Mouse (Mus musculus) gastrocnemius, postnatal 10 days (tissue): ENCODE measurements around the gene Zfp286. TPM values are rescaled to one million over a fixed set of nuclear protein-coding genes. Genes with fewer than 3 reads are reported as not detected.
"Not testable (repeated sequence)": the region's sequence is repeated elsewhere in the genome, so short reads cannot be mapped to it uniquely, and the experiment has no call there.

Source experiments
- DNase-seq: peaks from one replicate; pipeline ENCODE4 v3.0.0; 2021; ENCODE audit warnings: mixed read lengths
- total RNA-seq, 2 experiments: library from RNA; stranded (reverse); gene quantifications; 2 replicates each; pipeline ENCODE4 v1.2.3; 2021

The Zfp286 gene
- total RNA-seq, 2 experiments from 2014 or later, result 1.3 to 3.5 TPM

GRCm38 (mm10) chr11:62804119-62804518 is 14.9 kb upstream of the Zfp286 start:
- DNase-seq, result no peak

GRCm38 (mm10) chr11:62789617-62789936 is 315 bp upstream of the Zfp286 start:
- DNase-seq, result no peak

DNA sequence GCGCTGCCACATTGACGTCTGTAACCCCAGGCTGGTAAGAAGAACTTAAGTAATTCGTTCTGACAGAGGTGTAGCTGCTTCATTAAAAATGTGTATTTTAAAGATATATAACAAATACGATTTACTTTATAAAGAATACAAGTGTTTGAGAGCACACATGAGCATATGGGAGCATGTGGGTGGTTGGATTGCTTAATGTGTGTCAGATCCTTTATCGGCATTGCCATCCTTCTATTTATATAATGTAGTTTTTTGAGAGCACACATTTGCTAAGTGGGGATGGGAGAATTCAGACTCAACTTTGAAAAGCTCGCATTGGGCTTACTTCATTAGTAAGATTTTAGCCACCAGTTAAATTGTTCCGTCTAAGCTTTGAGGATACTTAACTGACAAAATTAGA is 12.8 kb downstream of the Zfp286 start:
- no peak for DNase-seq

GRCm38 (mm10) chr11:62760755-62761457 is 28.4 kb downstream of the Zfp286 start:
- DNase-seq, result no peak

GRCm38 (mm10) chr11:62758491-62758890 is 30.8 kb downstream of the Zfp286 start:
- no peak for DNase-seq

DNA sequence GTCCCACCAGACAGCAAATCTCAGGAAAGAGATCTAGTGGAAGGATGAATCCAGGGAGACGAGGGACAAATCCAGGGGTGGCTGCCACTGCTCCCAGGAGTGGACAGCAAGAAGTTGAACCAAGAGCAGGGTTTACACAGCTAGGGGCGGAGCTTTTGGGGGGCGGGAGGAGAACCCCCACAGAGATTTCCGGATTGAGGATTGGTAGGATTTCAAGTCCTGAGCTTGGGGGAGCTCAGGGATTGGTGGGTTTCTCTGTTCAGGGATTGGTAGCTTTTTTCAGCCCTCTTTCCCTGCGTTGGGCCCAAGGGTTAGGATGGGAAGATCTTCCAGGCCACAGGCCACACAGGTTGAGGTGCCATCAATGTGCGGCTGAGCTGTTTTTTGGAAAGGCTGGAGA is 31.4 kb downstream of the Zfp286 start:
- no peak for DNase-seq

- no peak for DNase-seq
Measured at GRCm38 (mm10) chr11:62757143-62757507, 32.1 kb downstream of the Zfp286 start.

- peak; percentile 97 for DNase-seq
Measured at GRCm38 (mm10) chr11:62756456-62757142, 32.7 kb downstream of the Zfp286 start.

- DNase-seq, result no peak
Measured at GRCm38 (mm10) chr11:62752780-62753179, 36.5 kb downstream of the Zfp286 start, which contains the start of gene Gm10428. TSS of gene Gm10428 (plus strand) at chr11:62753100.

DNA sequence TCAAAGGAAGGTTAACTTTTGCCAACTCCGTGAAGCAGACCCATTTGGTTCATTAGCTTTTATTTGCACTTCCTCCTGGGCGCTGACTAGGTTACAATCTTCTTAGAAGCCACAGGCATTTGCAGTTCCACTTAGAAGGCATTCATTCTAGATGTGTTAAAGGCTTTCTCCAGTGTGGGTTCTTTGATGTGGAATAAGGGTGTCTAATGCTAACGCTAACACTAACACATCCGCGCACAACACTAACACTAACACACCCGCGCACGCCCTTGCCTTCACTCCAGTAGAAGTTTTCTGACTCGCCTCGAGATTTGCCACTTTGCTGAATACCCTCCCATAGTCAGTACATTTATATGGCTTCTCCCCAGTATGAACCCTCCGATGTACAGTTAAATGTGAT is 37.1 kb downstream of the Zfp286 start:
- DNase-seq, result no peak

DNA sequence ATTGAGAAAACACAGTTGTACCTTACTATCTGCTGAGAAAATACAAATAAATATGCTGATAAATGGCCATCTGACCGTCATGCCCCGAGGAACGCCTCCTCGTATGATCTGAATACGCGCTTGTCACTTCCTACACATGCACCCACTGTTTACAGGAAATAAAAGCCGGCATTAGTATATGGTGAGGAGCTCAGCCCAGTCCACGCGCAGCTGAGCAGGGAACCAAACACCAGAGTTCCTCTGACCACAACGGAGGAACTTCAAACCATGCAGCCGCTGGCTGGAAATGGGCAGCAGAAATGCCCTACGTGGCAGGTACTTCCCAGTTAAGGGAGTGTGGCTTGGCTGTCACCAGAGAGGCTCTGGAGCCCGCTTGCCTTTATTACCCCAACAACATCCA is 39.8 kb downstream of the Zfp286 start:
- DNase-seq, result not testable (repeated sequence)

DNA sequence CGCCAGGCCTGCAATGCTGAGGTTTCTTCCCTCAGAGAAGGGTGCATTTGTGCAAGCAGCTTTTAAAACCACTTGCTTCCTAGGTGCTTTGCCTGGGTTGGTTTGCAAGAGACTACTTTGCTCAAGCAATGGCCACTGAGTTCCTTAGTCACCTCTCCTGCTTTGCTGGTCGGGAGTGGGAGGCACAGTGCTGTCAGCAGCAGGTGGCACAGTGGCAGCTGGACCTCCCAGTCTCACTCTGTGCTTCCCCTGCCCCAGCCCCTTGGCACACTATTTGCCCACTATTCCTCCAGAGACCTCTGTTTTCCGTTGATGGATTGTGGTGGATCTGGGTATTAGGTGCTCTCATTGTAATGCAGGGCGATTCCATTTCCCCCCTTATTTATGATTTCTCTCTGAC is 41.2 kb downstream of the Zfp286 start:
- DNase-seq, result no peak

DNA sequence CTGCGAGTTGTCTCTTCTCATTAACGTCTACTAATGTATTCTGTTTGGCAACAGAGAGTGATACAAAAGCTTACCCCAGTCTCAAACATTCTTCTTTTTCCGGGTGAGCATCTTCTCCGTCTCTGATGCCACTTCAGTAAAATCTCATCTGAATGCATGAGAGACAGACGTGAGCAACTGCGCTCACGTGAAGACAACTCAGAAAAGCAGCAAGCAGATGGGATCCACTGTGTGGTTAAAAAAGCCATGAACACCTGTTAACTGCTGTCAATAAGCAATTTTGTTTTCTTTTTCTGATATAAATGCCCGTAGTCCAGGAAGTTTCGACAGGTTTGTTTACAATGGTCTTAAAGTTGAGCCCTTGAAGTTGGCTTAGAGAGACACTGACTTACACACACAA is 42.0 kb downstream of the Zfp286 start:
- no peak for DNase-seq

DNA sequence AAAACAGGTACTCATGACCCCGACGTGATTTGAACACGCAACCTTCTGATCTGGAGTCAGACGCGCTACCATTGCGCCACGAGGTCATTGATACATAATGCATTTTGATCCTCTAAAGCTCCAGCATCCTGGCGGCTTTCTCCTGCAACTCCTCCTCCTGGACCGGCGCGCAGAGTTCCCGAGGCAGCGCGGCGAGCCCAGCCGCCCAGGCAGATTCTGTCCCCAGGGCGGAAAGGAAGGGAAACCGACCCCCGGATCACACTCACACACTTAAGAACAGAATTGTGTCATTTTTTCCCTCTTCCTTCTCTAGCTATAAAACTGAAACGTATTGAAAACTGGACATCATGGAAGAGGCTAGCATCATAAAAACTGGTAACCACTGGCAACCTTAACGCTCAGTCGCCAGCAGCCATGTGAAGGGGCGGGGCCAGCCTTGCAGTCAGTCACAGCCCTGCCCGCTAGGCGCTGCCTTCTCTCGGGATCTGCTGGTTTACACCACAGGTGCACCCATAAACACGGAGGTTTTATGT is 43.2 kb downstream of the Zfp286 start:
- DNase-seq, result peak; percentile 60

- peak; percentile 65 for DNase-seq
Measured at GRCm38 (mm10) chr11:62744103-62744502, 45.2 kb downstream of the Zfp286 start.

GRCm38 (mm10) chr11:62742261-62742957 is 46.9 kb downstream of the Zfp286 start:
- DNase-seq, result no peak

GRCm38 (mm10) chr11:62741186-62741585 is 48.1 kb downstream of the Zfp286 start:
- DNase-seq, result no peak

DNA sequence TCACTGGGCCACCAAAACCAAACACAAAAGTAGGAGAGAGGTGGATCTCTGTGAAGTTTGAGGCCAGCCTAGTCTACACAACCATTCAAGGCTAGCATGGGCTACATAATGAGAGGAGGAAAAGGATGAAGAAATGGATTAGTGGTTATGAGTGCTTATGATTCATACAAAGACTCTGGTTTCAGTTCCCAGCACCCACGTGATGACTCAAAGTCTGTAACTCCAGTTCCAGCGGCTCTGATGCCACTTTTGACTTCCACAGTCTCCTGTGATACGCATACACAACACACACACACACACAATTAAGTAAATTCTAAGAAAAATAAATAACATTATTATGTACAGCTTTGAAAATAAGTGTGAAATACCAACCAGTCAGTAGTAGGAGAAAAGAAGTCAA is 56.6 kb downstream of the Zfp286 start:
- no peak for DNase-seq

DNA sequence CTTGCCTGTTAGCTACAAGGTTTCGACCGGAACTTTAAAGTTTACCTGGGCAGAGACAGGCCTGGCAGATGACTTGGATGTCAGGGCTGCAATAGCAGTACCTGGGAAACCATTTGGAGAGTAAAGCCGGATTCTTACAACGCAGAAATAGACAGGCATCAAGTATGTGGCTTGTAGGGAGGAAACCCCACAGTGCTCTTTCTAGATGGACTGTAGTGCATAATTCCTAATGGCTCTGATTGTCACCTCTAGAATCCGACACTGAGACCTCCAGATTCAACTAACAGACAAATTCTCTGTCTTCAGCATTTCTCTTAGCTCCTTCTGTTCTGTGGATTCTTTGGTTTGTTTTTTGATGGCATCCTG is 57.3 kb downstream of the Zfp286 start:
- no peak for DNase-seq

DNA sequence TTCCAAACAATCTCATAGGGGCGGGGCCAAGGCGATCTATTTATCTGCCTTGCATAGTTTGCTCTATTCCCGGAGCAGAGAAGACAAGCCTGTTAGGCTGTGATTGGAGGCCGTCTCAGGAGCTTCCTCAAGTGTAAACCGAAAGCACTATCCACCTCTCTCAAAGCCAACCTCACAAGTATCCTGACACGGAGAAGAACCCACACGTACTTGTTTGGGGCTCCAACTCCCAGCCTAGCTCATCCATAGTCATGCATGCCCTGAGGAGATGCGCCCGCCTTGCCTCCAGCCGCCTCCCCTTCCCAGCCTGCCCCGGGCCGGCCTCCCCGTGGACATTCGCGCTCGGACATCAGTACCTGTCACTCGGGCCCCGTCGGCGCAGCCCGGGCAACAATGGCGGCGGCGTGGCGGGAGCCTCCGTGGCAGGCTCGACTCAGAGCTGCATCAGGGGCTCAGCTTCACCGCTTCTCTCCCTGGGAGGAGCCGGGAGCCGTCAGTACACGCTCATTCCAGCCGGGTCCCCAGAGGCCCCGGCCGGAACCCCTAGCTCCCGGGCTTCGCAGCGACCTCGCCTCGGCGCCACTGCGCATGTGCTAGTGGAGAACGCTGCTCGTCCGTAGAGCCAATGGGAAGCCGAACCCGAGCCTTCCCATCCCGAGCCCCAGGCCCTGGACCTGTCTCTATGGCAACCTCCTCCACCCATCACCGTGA is 57.8 kb downstream of the Zfp286 start, which contains the start of gene Zfp287:
Zfp287 (minus strand) TSS at position 595 of the 711 bp plus-strand sequence.
- DNase-seq, result peak; percentile 81

- no peak for DNase-seq
Measured at GRCm38 (mm10) chr11:62728276-62728675, 61.0 kb downstream of the Zfp286 start.

DNA sequence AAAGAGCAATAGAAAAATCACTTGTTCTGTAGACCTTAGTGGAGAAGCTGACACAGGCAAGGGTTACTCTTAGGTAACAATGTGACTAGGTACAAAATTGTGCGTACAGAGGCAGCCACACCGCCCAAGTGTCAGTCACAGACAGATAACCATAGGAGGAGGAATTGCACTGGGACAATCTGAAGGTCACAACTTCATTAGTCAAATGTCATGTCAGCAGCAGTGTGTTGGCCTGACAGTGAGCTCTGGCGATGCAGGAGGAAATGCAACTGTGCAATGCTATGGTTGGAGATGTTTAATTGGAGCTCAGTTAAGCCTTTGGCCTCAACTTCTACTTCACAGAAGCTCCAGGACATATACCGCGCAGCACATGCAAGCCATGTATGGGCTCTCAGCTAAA is 78.6 kb downstream of the Zfp286 start:
- no peak for DNase-seq

- DNase-seq, result no peak
Measured at GRCm38 (mm10) chr11:62708252-62708651, 81.0 kb downstream of the Zfp286 start.
